Mouse (Mus musculus) liver, adult 2 months (tissue): Measurements from ENCODE around the gene Zfp52.

Experiments used
- CTCF ChIP-seq: fragments of 200-500 bp; IDR thresholded peaks from 2 replicates; pipeline ENCODE4 v1.5.1; 2011; ENCODE audit warnings: low read depth, low read length, control low read depth
- POLR2A ChIP-seq: fragments of 200-500 bp; IDR thresholded peaks from 2 replicates; pipeline ENCODE4 v1.6.1; 2011; ENCODE audit warnings: low read length, control low read depth; ENCODE audit not compliant: insufficient read depth; ENCODE audit errors: extremely low read depth

DNA sequence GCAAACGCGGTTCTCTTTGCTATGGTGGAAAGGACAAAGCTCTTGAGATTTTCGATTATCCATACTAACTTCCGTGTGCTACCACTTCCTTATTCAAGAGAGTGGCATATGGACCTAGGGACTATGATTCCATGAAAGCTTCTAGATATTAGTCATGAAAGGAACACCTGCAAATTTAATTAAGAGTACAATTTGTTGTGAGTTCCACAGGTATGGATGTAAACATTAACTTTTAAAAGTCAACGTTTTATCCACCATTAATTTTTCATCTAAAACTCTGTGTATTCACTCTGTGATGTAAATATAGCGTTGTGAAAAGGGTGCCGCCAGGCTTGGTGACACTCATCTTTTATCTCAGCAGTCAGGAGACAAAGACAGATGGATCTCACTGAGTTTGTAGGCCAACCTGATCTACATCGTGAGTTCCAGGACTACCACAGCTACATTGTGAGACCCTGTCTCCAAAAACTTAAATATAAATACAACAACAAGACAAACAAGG lies 45.8 kb upstream of the Zfp52 start:
- TF ChIP-seq CTCF (no peak), POLR2A (no peak)
